Mouse (Mus musculus): Measurements from ENCODE around the gene Fam32a.

Fam32a gene

DNA sequence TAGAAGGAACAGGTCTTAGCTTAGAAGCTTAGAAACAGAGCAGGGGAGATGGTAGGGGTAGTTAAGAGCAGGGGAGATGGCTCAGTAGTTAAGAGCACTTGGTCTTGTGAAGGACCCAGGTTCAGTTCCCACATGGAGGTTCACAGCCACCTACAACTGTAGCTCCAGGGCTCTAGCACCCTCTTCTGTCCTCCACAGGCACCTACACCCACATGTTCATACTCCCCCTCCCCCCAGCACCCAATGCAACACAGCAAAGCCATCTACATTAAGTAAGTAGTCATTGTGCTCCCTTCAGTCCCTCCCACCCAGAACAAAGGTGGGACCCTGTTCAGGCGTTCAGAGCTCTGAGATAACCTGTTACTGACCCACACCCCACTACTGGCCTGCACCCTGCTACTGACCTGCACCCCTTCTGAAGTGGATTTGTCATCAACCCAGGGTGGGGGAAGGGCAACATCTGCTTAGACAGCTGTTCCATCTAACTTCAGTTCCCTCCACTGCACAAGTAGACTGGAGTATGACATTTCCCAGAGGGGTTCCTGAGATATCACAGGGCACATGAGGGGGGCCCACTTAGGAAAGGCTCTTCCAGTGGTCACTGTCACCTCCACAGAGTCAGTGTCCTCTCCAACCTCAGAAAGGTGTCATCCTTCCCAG is 53.7 kb downstream of the Fam32a start:
- no peak for DNase-seq (ENCODE audit: extremely low spot score, low read depth, low spot score)

DNA sequence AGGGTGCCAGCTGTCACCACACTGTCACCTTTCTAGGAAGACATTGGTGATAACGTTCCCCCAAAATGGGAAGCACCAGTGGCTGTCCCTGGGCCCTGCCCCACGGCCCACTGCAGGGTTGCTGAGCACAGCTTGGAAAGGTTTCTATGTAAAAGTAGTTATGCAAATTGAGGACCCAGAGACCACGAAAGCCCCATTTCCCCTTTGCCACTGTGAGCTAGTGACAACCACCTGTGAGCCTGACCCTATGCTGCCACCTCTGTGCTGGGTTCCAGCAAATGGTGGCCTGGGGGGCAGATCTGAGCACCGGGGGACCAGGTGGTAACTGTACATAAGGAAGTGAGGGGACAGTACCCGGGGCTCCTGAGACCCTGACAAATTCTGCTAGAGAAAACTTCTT is 54.3 kb downstream of the Fam32a start:
- no peak for DNase-seq (ENCODE audit: extremely low spot score, low read depth, low spot score)

All from hindlimb bud, embryonic 11.5 days (tissue).